Mouse (Mus musculus) limb, embryonic 14.5 days (tissue): Measurements from ENCODE around the gene Fmc1. TPM values are rescaled to one million over a fixed set of nuclear protein-coding genes. Genes with fewer than 3 reads are reported as not detected.

Experiments used
- ATAC-seq: fragments of 200-750 bp; cut with Nextera tagmentation; 2 replicates; pipeline ENCODE4 v1.8.0; 2017; ENCODE audit warnings: low read depth, moderate number of reproducible peaks, moderate TSS enrichment; ENCODE audit not compliant: low FRiP score
- DNase-seq: peaks from one replicate; pipeline ENCODE4 v3.0.0-alpha.2; 2015; ENCODE audit warnings: low spot score
- H3K27ac ChIP-seq: fragments of 300-500 bp; sonication (generic); replicated peaks from 2 replicates; pipeline ENCODE4 v1.5.1; 2014; ENCODE audit warnings: low read depth, mild to moderate bottlenecking, low read length, moderate library complexity, mixed read lengths
- H3K27me3 ChIP-seq: fragments of 300-500 bp; sonication (generic); 2 replicates; pipeline ENCODE4 v1.6.1; 2014; ENCODE audit warnings: low read length, mixed read lengths; ENCODE audit not compliant: control insufficient read depth, insufficient read depth
- H3K36me3 ChIP-seq: fragments of 300-500 bp; sonication (generic); 2 replicates; pipeline ENCODE4 v1.6.1; 2014; ENCODE audit warnings: mild to moderate bottlenecking, low read length, moderate library complexity, mixed read lengths; ENCODE audit not compliant: control insufficient read depth, insufficient read depth
- H3K4me1 ChIP-seq: fragments of 300-500 bp; sonication (generic); 2 replicates; pipeline ENCODE4 v1.6.1; 2014; ENCODE audit warnings: antibody characterized with exemption, low read length, mixed read lengths; ENCODE audit not compliant: control insufficient read depth, insufficient read depth
- H3K4me2 ChIP-seq: fragments of 300-500 bp; sonication (generic); replicated peaks from 2 replicates; pipeline ENCODE4 v1.6.1; 2014; ENCODE audit warnings: low read depth, mild to moderate bottlenecking, low read length, moderate library complexity; ENCODE audit not compliant: severe bottlenecking
- H3K4me3 ChIP-seq: fragments of 300-500 bp; sonication (generic); replicated peaks from 2 replicates; pipeline ENCODE4 v1.5.1; 2014; ENCODE audit warnings: low read length
- H3K9ac ChIP-seq: fragments of 300-500 bp; sonication (generic); 2 replicates; pipeline ENCODE4 v1.6.1; 2014; ENCODE audit warnings: mild to moderate bottlenecking, low read depth, low read length, moderate library complexity; ENCODE audit not compliant: severe bottlenecking
- H3K9me3 ChIP-seq: fragments of 300-500 bp; sonication (generic); 2 replicates; pipeline ENCODE4 v1.6.1; 2016; ENCODE audit warnings: low read length; ENCODE audit not compliant: control insufficient read depth
- POLR2A ChIP-seq: fragments of 200-500 bp; IDR thresholded peaks from 2 replicates; pipeline ENCODE4 v1.8.0; 2012; ENCODE audit warnings: inconsistent platforms, mild to moderate bottlenecking, moderate library complexity, borderline replicate concordance; ENCODE audit not compliant: insufficient read depth, insufficient read length; ENCODE audit errors: extremely low read depth
- WGBS: fragments of 180-500 bp; shearing (Covaris S2); extraction: QIAGEN DNeasy Blood & Tissue Kit; methylation state at CpG from one replicate; pipeline ENCODE4 v1.1.7; 2014; 5-methylcytosine and 5-hydroxymethylcytosine counted together
- polyA plus RNA-seq, 2 experiments: library from polyadenylated mRNA; depleted of rRNA in 1 of 2; stranded (reverse) in 1 of 2; unstranded in 1 of 2; fragments of >200 nt; fragmentation: Nextera tagmentation in 1 of 2; extraction: Ambion mirVana in 1 of 2; gene quantifications; 2 replicates each; pipeline versions ENCODE4 v1.2.1 to v1.2.3; 2012 to 2014

The Fmc1 gene
- polyA plus RNA-seq, 2 experiments = 87.5 to 102 TPM

DNA sequence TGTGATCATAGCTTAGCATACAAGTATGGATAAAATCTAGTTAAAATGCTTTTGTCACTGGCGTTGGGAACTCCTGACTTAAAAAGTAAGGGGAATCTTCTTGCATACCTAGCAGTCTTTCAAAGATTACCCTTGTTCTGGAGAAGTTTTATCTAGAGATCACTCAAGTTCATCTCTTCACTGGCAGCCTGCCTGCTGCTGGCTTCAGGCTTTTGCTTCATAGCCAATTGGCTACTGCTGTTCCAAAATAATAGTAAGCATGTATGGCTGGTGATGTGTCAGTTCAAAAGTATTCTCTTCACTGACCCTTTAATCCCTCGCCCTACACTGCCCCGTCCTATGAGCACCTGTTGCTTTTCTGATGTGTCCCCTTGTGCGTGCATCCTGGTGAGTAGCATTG, 18.1 kb upstream of the Fmc1 start:
- H3K27me3 ChIP-seq = no peaks in the 10 kb centered on the region
- no peak for DNase-seq
- no peak overlapping the region for H3K4me2 ChIP-seq
- no peaks in the 10 kb centered on the region for H3K9me3 ChIP-seq
- no peak for TF ChIP-seq POLR2A
- ATAC-seq = no peak
- no peak overlapping the region for H3K9ac ChIP-seq
- 87% methylated on average over 4 of the region's 4 CpGs for WGBS
- H3K36me3 ChIP-seq = no peaks in the 10 kb centered on the region
- H3K27ac ChIP-seq = no peak overlapping the region
- H3K4me1 ChIP-seq = no peaks in the 10 kb centered on the region
- H3K4me3 ChIP-seq = no peak overlapping the region

DNA sequence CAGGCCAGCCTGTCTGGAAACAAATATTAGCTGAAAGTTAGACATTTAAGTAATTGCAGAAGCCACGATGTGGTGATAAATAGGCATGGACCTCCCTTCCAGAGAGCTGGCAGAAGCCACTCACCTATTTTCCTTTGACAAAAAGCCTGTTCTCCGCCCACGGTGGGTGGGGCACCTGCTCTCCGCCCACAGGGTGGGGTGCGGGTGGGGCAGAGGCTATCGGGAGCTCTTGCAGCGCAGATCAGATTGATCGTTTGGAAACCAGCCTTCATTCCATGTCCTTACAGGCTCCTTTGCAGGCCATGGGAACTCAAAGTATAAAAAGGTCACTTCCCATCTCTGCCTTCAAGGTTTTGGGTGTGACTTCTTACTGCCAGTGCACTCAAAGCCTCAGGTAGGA, 9.5 kb upstream of the Fmc1 start:
- Histone ChIP-seq H3K27me3 (no peaks in the 10 kb centered on the region), H3K36me3 (no peaks in the 10 kb centered on the region), H3K4me3 (no peak overlapping the region), H3K27ac (no peak overlapping the region), H3K4me1 (no peaks in the 10 kb centered on the region), H3K9ac (no peak overlapping the region), H3K9me3 (no peaks in the 10 kb centered on the region), H3K4me2 (no peak overlapping the region)
- 16% methylated on average over 8 of the region's 8 CpGs for WGBS
- ATAC-seq (no peak), DNase-seq (no peak)
- no peak for TF ChIP-seq POLR2A

DNA sequence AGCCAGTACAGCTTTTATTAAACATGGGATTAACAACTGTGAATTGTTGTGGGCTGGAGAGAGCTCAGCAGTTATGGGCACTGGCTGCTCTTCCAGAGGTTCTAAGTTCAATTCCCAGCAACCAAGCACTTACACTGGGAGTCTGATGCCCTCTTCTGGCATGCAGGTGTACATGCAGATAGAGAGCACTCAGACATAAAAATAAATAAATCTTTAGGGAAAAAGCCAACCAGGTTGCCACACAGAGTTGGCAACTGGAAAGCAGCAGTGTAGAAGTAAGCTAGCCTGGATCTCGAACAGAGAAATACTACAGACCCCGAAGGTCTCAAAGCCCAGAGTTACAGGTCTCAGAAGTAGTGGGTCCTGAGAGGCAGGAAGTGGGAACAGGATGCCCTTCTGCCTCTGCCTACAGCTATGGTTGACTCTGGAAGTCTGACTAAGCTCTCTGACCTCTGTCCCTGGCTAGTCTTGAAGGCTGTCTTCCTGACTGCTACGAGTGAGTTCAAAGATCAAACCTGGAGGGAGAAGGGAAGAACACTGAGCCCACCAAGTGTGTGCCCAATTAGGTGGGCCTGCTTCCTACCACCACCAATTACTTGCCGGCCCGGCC, 2.0 kb upstream of the Fmc1 start:
- no peak for TF ChIP-seq POLR2A
- no peak overlapping the region for H3K9ac ChIP-seq
- 49% methylated on average over 5 of the region's 5 CpGs for WGBS
- DNase-seq (peak; percentile 3), ATAC-seq (no peak)
- peaks cover 3% of the 10 kb centered on the region; the same call in 1 of the 2 replicates for H3K4me1 ChIP-seq
- H3K27ac ChIP-seq = no peak overlapping the region
- no peak overlapping the region for H3K4me2 ChIP-seq
- H3K4me3 ChIP-seq = no peak overlapping the region
- H3K36me3 ChIP-seq = no peaks in the 10 kb centered on the region
- no peaks in the 10 kb centered on the region for H3K9me3 ChIP-seq
- no peaks in the 10 kb centered on the region for H3K27me3 ChIP-seq

DNA sequence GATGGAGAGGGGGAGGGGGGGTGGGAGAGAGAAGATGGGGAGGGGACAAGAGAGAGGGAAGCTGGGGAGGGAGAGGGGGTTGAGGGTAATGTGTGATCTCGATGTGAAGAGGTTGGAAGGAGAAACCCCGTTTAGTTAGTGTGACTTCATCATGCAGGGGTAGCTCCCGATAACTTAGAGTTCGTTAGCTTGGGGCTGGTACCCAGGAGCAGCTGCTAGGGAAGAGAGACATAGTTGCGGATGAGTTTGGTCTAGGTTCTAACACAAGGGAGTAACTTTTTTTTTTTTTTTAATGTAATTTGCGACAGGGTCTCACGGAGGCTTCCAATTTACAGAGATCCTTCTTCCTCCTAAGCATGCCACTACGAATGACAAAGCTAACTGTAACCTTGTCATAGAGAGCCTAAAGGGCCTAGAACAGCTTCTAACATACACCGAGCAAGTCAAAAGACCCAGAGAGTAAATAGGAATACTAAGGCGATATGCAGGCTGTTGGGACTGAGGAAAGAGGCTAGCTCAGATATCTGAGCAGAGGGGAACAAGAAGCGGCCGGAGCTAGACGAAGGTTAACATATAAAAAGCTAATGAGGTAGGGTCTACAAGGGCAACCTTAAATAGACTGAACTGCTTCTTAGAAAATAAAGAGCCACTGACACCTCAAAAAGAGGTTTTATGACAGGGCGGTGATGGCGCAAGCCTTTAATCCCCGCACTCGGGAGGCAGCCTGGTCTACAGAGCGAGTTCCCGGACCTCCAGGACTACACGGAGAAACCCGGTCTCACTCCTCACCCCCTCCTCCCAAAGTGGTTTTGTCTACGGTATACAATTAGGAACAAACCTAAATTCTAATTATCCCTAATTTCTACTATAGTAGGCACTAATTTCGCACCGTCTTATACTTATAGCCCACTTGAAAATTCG, 542 bp upstream of the Fmc1 start:
- H3K9me3 ChIP-seq = no peaks in the 10 kb centered on the region
- DNase-seq (peak; percentile 3), ATAC-seq (peak; percentile 16)
- peak overlapping the region; percentile 65 for H3K4me2 ChIP-seq
- H3K27ac ChIP-seq = peak overlapping the region; percentile 93
- H3K4me3 ChIP-seq = peak overlapping the region; percentile 82
- WGBS = 5% methylated on average over 25 of the region's 25 CpGs
- H3K36me3 ChIP-seq = no peaks in the 10 kb centered on the region
- H3K27me3 ChIP-seq = no peaks in the 10 kb centered on the region
- peak overlapping the region; percentile 69 for H3K9ac ChIP-seq
- H3K4me1 ChIP-seq = peaks cover 3% of the 10 kb centered on the region; the same call in 1 of the 2 replicates
- no peak; the same call in 1 of the 2 replicates for TF ChIP-seq POLR2A

DNA sequence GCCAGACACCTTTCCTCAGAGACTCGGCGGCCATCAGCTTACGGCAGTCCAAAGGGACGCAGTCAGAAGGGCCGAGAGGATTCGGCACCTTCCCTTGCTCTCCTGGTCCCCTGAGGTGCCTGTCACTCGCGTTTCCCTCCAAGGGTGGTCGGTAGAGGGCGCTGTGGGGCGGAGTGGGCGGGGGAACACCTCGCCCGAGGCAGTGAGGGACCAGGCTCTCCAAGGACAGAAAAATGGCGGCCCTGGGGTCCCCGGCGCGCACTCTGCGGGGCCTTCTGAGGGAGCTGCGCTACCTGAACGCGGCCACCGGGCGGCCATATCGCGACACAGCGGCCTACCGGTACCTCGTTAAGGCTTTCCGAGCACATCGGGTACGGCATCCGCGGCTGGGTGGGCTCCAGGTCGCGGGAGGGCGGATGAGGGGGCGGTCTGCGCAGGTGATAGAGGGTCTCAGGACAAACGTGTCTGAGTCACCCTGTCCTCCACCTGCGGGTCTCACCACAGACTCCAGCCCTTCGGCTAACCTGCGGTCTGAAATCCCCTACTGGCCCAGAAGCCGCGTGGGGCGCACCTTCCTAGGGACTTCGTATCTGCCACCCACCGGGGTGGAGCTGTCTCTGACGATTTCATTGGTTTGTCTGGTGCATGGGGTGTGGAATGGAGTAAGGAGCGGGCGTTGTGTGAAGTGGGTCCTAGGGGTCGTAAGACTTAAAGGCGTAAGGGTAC, 1.5 kb downstream of the Fmc1 start:
- Histone ChIP-seq H3K4me1 (peaks cover 3% of the 10 kb centered on the region; the same call in 1 of the 2 replicates), H3K4me3 (peak overlapping the region; percentile 82), H3K36me3 (peaks cover under 1% of the 10 kb centered on the region; the same call in 1 of the 2 replicates), H3K4me2 (peak overlapping the region; percentile 54), H3K9me3 (no peaks in the 10 kb centered on the region), H3K27me3 (no peaks in the 10 kb centered on the region), H3K9ac (peak overlapping the region; percentile 86), H3K27ac (peak overlapping the region; percentile 95)
- DNase-seq (peak; percentile 90), ATAC-seq (peak; percentile 62)
- WGBS = 0% methylated on average over 52 of the region's 53 CpGs
- peak; percentile 70; the same call in 1 of the 2 replicates for TF ChIP-seq POLR2A
